Mouse (Mus musculus): ENCODE measurements around the gene Vmn1r17.
"Not testable (repeated sequence)": the region's sequence is repeated elsewhere in the genome, so short reads cannot be mapped to it uniquely, and the experiment has no call there.

The Vmn1r17 gene

DNA sequence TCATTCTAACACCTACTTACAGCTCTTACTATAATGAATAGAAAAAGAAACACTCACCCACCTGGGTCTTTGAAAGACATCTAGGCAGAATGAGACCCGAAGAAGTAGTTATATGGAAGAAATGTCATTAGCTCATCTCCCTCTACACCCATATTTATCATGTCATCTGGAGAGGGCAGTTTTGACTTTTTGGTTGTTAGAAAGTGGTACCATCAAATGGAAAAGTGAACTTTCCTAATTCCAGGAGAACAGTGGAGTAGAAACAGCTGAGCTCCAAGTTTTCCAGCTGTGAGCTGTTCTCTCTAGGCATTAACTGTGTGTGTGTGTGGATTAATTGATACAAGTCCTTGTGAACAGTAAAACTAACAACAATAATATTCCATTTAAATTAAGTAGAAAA lies at the start of gene Vmn1r17:
Gene Vmn1r17, minus strand, starts transcription at position 101 of the 400 bp plus-strand sequence.
- DNase-seq: no peak

DNA sequence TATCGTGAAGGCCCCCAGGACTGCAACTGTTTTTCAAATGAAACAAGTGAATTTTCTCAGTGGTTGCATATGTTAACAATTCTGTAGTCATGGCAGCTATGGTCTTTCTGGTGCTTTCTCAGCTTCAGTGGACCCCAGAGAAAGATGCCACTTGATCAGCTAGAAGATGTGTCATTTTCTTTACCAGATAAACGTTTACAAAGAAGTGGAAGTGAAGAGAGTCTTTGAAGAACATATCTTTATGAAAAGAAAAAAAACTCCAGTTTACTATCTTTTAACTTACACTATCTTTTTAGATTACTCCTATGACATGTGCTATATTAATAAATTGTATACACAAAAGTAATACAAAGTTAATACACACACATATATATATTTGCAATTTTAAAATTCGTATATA lies 40.0 kb upstream of the Vmn1r17 start, which contains the start of gene Vmn1r19:
Gene Vmn1r19, plus strand, starts transcription at position 301 of the 400 bp plus-strand sequence.
- DNase-seq: not testable (repeated sequence)

DNA sequence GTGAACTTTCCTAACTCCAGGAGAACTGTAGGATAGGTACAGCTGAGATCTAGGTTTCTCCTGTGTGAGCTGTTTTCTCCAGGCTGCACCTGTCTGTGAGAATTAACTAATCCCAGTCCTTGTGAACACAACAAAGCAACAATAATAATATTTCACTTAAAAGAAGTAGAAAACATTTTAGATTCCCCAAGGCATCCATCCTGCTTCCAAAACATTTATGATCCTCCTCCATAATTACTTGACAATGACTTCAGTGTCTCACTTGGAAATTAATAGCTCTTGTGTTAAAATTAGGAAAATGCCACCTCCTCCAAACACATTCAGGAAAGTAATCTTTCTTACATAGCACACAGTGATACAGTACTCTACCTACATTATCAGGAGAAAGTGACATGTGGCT lies 32.2 kb upstream of the Vmn1r17 start, which contains the start of gene Vmn1r18:
Gene Vmn1r18, minus strand, starts transcription at position 101 of the 400 bp plus-strand sequence.
- DNase-seq: no peak

DNA sequence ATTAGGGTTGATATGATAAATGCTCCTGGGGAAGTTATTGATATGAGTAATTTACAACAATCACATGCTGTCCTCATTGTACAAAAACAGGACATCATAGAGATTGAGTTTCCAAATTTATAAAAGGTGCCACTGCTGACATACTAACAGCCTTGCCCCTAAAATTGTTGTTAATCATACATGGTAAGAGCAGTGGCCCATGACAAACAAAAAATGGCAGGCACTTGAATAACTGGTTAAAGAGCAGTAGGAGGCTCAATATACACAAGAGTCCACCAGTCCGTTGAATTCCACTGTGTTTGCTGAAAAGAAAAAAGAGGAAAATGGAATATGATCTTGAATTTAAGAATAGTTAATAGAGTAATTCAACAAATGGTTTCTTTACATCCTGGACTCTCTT lies 4.0 kb upstream of the Vmn1r17 start:
- no peak for DNase-seq

DNA sequence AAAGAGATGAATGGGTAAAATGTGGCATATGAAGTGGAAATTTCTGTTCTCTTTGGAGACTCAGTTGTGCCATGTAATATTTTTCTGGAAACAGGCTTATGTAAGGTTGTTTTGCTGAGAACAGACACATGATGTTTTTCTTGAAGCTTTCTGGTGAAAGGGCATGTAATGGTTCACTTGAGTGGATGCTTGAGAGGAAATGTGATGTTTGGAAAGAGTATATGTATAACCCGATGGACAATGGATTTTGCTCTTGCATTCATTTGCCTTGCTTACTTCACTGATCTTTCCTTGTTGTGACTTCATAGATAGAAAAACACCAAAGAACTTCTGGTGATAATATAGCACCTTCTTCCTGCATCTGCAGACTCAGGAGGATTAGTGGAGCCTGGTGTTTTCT lies 2.3 kb upstream of the Vmn1r17 start:
- not testable (repeated sequence) for DNase-seq

DNA sequence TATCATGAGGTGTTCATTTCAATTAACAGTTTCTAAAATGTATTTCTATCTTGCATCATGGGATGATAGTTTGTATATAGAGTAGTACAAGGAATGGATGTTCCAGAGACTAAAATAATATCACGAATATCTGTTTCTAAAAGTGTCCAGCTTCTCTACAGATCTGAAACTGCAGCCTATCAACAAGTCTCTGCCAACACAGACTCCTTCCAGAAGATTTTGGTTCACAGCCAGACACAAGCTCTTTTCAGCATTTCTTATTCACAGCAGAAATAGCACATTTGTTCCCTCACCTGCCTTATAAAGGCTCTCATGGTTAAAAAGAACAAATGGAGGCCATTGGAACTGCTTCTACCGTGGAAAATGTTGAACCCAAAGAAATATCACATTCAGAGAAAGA lies 6.7 kb downstream of the Vmn1r17 start:
- no peak for DNase-seq

DNA sequence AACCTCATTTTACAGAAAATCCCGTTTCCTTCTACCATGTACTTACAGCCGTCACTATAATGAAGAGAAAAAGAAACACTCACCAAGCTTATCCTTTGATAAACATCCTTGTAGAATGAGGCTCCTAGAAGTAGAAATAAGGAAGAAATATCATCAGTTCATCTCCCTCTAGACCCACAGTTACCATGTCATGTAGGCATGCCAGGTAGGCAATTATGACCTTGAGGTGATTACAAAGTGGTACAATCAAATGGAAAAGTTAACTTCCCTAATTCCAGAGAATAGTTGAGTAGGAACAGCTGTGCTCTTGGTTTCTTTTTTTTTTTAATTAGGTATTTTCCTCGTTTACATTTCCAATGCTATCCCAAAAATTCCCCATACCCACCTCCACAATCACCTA lies 34.1 kb downstream of the Vmn1r17 start, which contains the start of gene Vmn1r16:
Gene Vmn1r16, minus strand, starts transcription at position 101 of the 400 bp plus-strand sequence.
- no peak for DNase-seq

DNA sequence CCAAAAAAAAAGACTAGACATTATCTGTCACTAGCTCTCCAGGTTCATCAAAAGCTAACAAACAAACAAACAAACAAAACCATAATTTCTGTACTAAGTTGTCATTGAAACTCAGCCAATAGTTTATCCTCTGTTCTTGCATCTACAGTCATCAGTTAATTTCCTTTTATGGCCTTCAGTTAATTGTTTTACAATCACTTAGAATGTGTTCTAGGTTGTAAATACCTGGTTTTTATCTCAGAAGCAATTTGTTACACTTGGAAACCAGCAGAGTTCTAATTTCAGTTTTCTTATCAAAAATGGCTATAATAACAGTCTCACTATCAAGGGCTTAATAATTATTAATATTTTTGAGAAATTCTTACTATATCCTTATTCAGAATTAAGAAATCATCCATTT lies 37.4 kb downstream of the Vmn1r17 start:
- DNase-seq: no peak
